Mouse (Mus musculus) MEL (cell line): ENCODE data around the gene Glce.

Experiments used
- CTCF ChIP-seq, 3 experiments: IDR thresholded peaks in 2 of 3; conservative IDR thresholded peaks in 1 of 3; 2 replicates each; pipeline ENCODE4 v1.5.1; 2011 to 2012; ENCODE audit warnings: low read length in 3 of 3, low read depth in 2 of 3, mild to moderate bottlenecking in 2 of 3, improper control_type of control experiment in 1 of 3, inconsistent platforms in 1 of 3, mixed read lengths in 1 of 3, moderate library complexity in 1 of 3; ENCODE audit not compliant: control insufficient read depth in 1 of 3, insufficient read depth in 1 of 3, poor library complexity in 1 of 3, severe bottlenecking in 1 of 3
- E2F4 ChIP-seq: IDR thresholded peaks from 2 replicates; pipeline ENCODE4 v1.6.1; 2011; ENCODE audit warnings: low read depth, low read length, improper control_type of control experiment, borderline replicate concordance

GRCm38 (mm10) chr9:62139027-62139426 lies 16.6 kb upstream of the Glce start:
- TF ChIP-seq E2F4 (no peak), CTCF (IDR thresholded peaks at IDR 0.05 in 2 of 3, conservative IDR thresholded peaks at IDR 0.05 in 1 of 3; ENCODE audit: control insufficient read depth in 1 of 3, insufficient read depth in 1 of 3, low read depth in 2 of 3, low read length in 3 of 3, poor library complexity in 1 of 3, severe bottlenecking in 1 of 3) (no peak)
